Mouse (Mus musculus) midbrain, postnatal 0 days (tissue): ENCODE results near the gene Krtap28-13. TPM values are rescaled to one million over a fixed set of nuclear protein-coding genes. Genes with fewer than 3 reads are reported as not detected.

Source experiments
- ATAC-seq: fragments of 200-750 bp; cut with Nextera tagmentation; 2 replicates; pipeline ENCODE4 v1.8.0; 2017; ENCODE audit warnings: moderate number of reproducible peaks, mild to moderate bottlenecking, moderate TSS enrichment, moderate library complexity; ENCODE audit not compliant: low FRiP score
- DNase-seq: peaks from one replicate; pipeline ENCODE4 v3.0.0-alpha.2; 2015; ENCODE audit warnings: low spot score
- H3K27ac ChIP-seq: fragments of 300-500 bp; sonication (generic); 2 replicates; pipeline ENCODE4 v1.5.1; 2014; ENCODE audit warnings: low read depth, mild to moderate bottlenecking, low read length, mixed read lengths
- H3K27me3 ChIP-seq: fragments of 300-500 bp; sonication (generic); 2 replicates; pipeline ENCODE4 v1.6.1; 2014; ENCODE audit warnings: low read length, control low read depth, mixed read lengths; ENCODE audit not compliant: insufficient read depth
- H3K36me3 ChIP-seq: fragments of 300-500 bp; sonication (generic); 2 replicates; pipeline ENCODE4 v1.6.1; 2014; ENCODE audit warnings: low read length, control low read depth, mixed read lengths; ENCODE audit not compliant: insufficient read depth
- H3K4me1 ChIP-seq: fragments of 300-500 bp; sonication (generic); 2 replicates; pipeline ENCODE4 v1.6.1; 2014; ENCODE audit warnings: mild to moderate bottlenecking, control low read depth, antibody characterized with exemption, low read length, mixed read lengths; ENCODE audit not compliant: insufficient read depth
- H3K4me2 ChIP-seq: fragments of 300-500 bp; sonication (generic); 2 replicates; pipeline ENCODE4 v1.6.1; 2014; ENCODE audit warnings: low read depth, mild to moderate bottlenecking, low read length, mixed read lengths; ENCODE audit not compliant: poor library complexity, severe bottlenecking
- H3K4me3 ChIP-seq: fragments of 300-500 bp; sonication (generic); 2 replicates; pipeline ENCODE4 v1.5.1; 2014; ENCODE audit warnings: low read depth, mild to moderate bottlenecking, low read length, moderate library complexity
- H3K9ac ChIP-seq: fragments of 300-500 bp; sonication (generic); replicated peaks from 2 replicates; pipeline ENCODE4 v1.6.1; 2014; ENCODE audit warnings: mild to moderate bottlenecking, low read length, moderate library complexity, mixed read lengths; ENCODE audit not compliant: poor library complexity, severe bottlenecking
- H3K9me3 ChIP-seq: fragments of 300-500 bp; sonication (generic); 2 replicates; pipeline ENCODE4 v1.6.1; 2016; ENCODE audit warnings: low read length, control low read depth
- CTCF ChIP-seq: IDR thresholded peaks from 2 replicates; pipeline ENCODE4 v1.5.1; 2016; ENCODE audit warnings: antibody characterized with exemption, mild to moderate bottlenecking
- WGBS: fragments of 180-500 bp; shearing (Covaris S2); extraction: QIAGEN DNeasy Blood & Tissue Kit; methylation state at CpG from one replicate; pipeline ENCODE4 v1.1.7; 2014; 5-methylcytosine and 5-hydroxymethylcytosine counted together
- polyA plus RNA-seq: library from polyadenylated mRNA; unstranded; fragments of >200 nt; fragmentation: Nextera tagmentation; extraction: Ambion mirVana; gene quantifications from 2 replicates; pipeline ENCODE4 v1.2.1, GENCODE M21; 2015
- total RNA-seq: library from RNA; depleted of rRNA; stranded (reverse); fragments of >200 nt; gene quantifications from 2 replicates; pipeline ENCODE4 v1.2.3, GENCODE M21; 2014

Gene Krtap28-13
- total and polyA plus RNA-seq, 2 experiments from 2014 or later, result not detected

DNA sequence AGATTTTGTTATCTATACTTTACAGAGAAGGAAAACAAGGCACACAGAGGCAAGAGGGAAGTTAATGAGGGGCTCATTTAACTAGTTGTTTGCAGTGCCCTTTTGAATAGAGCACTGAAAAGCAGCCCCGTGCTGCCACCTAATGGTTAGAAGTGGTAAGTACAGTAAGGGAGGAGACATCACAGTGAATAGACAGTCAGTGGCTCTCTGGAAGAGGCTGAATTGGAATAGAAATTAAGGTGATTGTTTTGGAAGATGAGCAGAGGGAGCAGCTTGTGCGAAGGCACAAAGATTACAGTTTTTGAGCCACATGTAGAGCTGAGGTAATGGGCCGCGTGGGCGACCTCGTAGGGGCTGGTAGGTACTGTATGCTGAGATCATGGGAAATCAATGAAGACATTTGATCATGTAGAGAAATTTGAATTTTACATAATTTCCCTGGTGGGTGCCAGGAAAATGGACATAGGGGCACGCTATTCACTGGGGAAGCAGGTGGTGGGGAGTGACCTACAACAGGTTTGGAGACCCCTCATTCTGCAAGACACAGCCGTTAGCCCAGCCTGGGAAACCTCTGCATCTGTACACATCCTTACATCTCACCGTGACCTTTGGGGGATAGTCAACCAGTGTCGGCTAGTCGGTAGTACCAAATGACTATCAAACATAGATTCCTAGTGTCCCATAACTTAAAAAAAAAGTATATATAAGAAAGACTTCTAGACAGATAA lies 15.6 kb downstream of the Krtap28-13 start:
- Histone ChIP-seq H3K36me3 (no peaks in the 10 kb centered on the region), H3K27ac (no peak overlapping the region), H3K4me3 (peak overlapping the region; percentile 22), H3K9ac (0 out of 2 replicates have a peak overlapping the region, but pooled peaks have one; percentile 1), H3K4me1 (no peaks in the 10 kb centered on the region), H3K4me2 (peak overlapping the region; percentile 46), H3K9me3 (no peaks in the 10 kb centered on the region), H3K27me3 (no peaks in the 10 kb centered on the region)
- peak; percentile 97 for TF ChIP-seq CTCF
- WGBS, result 49% methylated on average over 11 of the region's 11 CpGs
- DNase-seq, result peak; percentile 86
- ATAC-seq, result peak; percentile 94

DNA sequence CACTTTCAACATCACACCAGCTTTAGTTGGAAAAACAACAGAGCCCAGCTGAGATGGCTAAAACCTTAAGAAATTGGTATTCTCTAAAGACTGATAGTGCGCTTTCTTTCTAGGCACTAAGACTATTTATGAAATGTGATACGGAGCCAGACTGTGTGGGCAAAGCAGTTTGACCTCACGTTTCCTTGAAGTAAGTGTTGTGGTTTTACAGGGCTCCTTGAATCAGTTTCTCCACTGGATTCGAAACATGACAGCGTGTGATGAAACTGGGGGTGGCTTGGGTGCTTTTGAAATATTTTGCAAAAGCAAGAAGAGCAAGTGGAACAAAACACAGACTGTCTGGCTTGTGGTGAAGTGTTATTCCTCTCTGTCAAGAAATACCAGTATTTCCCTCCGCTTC lies 16.3 kb downstream of the Krtap28-13 start:
- no peak overlapping the region for H3K4me2 ChIP-seq
- WGBS, result 76% methylated on average over 6 of the region's 6 CpGs
- TF ChIP-seq CTCF, result no peak
- H3K4me3 ChIP-seq, result no peak overlapping the region
- no peaks in the 10 kb centered on the region for H3K4me1 ChIP-seq
- no peaks in the 10 kb centered on the region for H3K9me3 ChIP-seq
- DNase-seq, result no peak
- ATAC-seq, result no peak
- H3K27me3 ChIP-seq, result no peaks in the 10 kb centered on the region
- no peak overlapping the region for H3K9ac ChIP-seq
- H3K27ac ChIP-seq, result no peak overlapping the region
- H3K36me3 ChIP-seq, result no peaks in the 10 kb centered on the region

DNA sequence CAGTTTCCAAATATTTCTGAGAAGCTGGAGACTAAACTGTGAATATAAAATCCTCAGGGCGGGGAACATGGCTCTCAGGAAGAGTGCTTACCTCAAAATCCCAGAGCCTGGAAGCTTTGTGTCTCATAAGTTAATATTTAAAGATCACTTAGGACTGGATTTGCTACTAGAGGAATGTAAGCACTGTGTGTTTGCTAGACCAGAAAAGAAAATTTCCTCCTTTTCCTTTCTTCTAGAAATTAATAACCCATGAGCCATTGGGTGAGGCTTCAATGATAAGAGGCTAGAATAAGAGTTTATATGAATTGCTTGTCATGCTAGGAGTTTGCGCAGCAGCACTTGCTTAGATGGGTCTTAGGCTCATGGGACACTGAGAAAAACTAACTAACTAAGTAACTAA lies 24.1 kb downstream of the Krtap28-13 start:
- H3K9ac ChIP-seq, result no peak overlapping the region
- H3K27ac ChIP-seq, result no peak overlapping the region
- H3K4me1 ChIP-seq, result no peaks in the 10 kb centered on the region
- TF ChIP-seq CTCF, result no peak
- ATAC-seq (no peak), DNase-seq (no peak)
- no peak overlapping the region for H3K4me2 ChIP-seq
- no peaks in the 10 kb centered on the region for H3K27me3 ChIP-seq
- H3K9me3 ChIP-seq, result no peaks in the 10 kb centered on the region
- H3K4me3 ChIP-seq, result no peak overlapping the region
- WGBS, result 94% methylated on average over 2 of the region's 2 CpGs
- H3K36me3 ChIP-seq, result no peaks in the 10 kb centered on the region

DNA sequence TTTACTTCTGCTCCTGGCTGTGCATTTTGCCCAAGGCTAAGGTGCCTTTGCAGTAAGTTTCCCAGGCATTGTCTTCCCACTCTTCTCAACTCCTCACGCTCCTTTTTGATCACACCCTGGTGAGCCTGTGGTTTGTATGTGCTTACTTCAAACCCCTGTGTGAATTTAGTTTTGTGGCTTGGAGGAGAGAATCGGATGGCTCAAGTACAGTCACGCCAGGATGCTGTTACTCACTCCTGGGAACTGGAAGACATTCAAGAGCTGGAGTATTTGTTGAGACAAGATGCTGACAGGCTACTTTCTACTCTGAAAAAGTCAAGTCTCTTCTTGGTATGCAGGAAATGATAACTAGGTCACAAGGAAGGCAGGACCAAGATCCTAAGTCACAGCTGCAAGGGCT lies 30.5 kb downstream of the Krtap28-13 start:
- H3K4me3 ChIP-seq, result no peak overlapping the region
- no peaks in the 10 kb centered on the region for H3K9me3 ChIP-seq
- ATAC-seq (no peak), DNase-seq (no peak)
- H3K27ac ChIP-seq, result no peak overlapping the region
- no peak for TF ChIP-seq CTCF
- 87% methylated on average over 3 of the region's 3 CpGs for WGBS
- H3K9ac ChIP-seq, result no peak overlapping the region
- H3K4me2 ChIP-seq, result no peak overlapping the region
- H3K36me3 ChIP-seq, result no peaks in the 10 kb centered on the region
- H3K27me3 ChIP-seq, result no peaks in the 10 kb centered on the region
- no peaks in the 10 kb centered on the region for H3K4me1 ChIP-seq

GRCm38 (mm10) chr1:83096935-83097334 lies 36.2 kb downstream of the Krtap28-13 start:
- no peak overlapping the region for H3K27ac ChIP-seq
- H3K9ac ChIP-seq, result no peak overlapping the region

GRCm38 (mm10) chr1:83099160-83099559 lies 38.4 kb downstream of the Krtap28-13 start:
- 84% methylated on average over 2 of the region's 2 CpGs for WGBS
- Histone ChIP-seq H3K4me3 (no peak overlapping the region), H3K9ac (no peak overlapping the region), H3K4me1 (no peaks in the 10 kb centered on the region), H3K36me3 (no peaks in the 10 kb centered on the region), H3K27ac (no peak overlapping the region), H3K27me3 (no peaks in the 10 kb centered on the region), H3K9me3 (no peaks in the 10 kb centered on the region), H3K4me2 (no peak overlapping the region)
- no peak for TF ChIP-seq CTCF
- ATAC-seq (0 out of 2 replicates have a peak, but pooled peaks have one; percentile 41), DNase-seq (no peak)

More at GRCm38 (mm10) chr1:83096935-83097334, 36.2 kb downstream of the Krtap28-13 start:
- WGBS, result 81% methylated on average over 4 of the region's 4 CpGs
- no peaks in the 10 kb centered on the region for H3K27me3 ChIP-seq
- H3K9me3 ChIP-seq, result no peaks in the 10 kb centered on the region
- DNase-seq (no peak), ATAC-seq (no peak)
- H3K4me2 ChIP-seq, result no peak overlapping the region
- no peak overlapping the region for H3K4me3 ChIP-seq
- no peaks in the 10 kb centered on the region for H3K36me3 ChIP-seq
- no peak for TF ChIP-seq CTCF
- H3K4me1 ChIP-seq, result no peaks in the 10 kb centered on the region
